ENCODE assay signal across 20 mouse cellular contexts in genomic region chr4:96786610-96787009, GRCm38 (mm10). TPM values are rescaled to one million over a fixed set of nuclear protein-coding genes. Genes with fewer than 3 reads are reported as not detected.
A peak's percentile ranks its signal among the peaks of the same experiment; 100 is the strongest.
DNase-seq lines count a peak whose midpoint lies in the region; ATAC-seq lines count a peak whose summit lies in the region.
"Had no signal": no experiment of that assay in that cellular context is flagged by ENCODE, and none has a peak within 500 bp of the region (broad histone marks: within the 10 kb centered on the region; RNA-seq: fewer than 3 reads in every experiment).

No protein-coding gene starts in this region.

- no peaks in the 10 kb centered on the region for H3K9me3 ChIP-seq in kidney, embryonic 14.5 days (ENCODE audit: control insufficient read depth, low read length)
- no peaks in the 10 kb centered on the region for H3K9me3 ChIP-seq in limb, embryonic 13.5 days
- no peaks in the 10 kb centered on the region for H3K9me3 ChIP-seq in neural tube, embryonic 15.5 days (replicated peaks)
- H3K9me3 ChIP-seq: heart, embryonic 12.5 days had no signal

- no peak for DNase-seq in kidney, postnatal 10 days
- DNase-seq in thymus, adult 18-20 months, result peak; percentile 4 to 5
- no peak for DNase-seq in thymus, postnatal 0 days (ENCODE audit: low spot score)
- no peak for DNase-seq in layer of hippocampus, adult 18-20 months (ENCODE audit: low spot score in 2 of 2)
- DNase-seq: cerebellum, adult 9-10 months; layer of hippocampus, adult 9-11 months; right cerebral cortex, adult 18-20 months had no signal

- H3K27ac ChIP-seq in kidney, embryonic 14.5 days (ENCODE audit: low read depth, low read length), result no peak overlapping the region
- H3K27ac ChIP-seq in limb, embryonic 13.5 days, result no peak overlapping the region
- H3K27ac ChIP-seq in neural tube, embryonic 15.5 days (replicated peaks), result no peak overlapping the region
- H3K27ac ChIP-seq: hindbrain, postnatal 0 days had no signal

- no peak overlapping the region for H3K4me2 ChIP-seq in kidney, embryonic 14.5 days (replicated peaks; ENCODE audit: low read depth, low read length)
- H3K4me2 ChIP-seq in limb, embryonic 13.5 days (replicated peaks), result no peak overlapping the region
- no peak overlapping the region for H3K4me2 ChIP-seq in neural tube, embryonic 15.5 days
- H3K4me2 ChIP-seq: heart, embryonic 12.5 days had no signal

- peak; percentile 62; the same call in 1 of the 2 replicates for ATAC-seq in kidney, embryonic 14.5 days (ENCODE audit: low FRiP score, low TSS enrichment)
- peak; percentile 44; the same call in 1 of the 2 replicates for ATAC-seq in limb, embryonic 13.5 days (ENCODE audit: low FRiP score, low read depth)
- ATAC-seq in neural tube, embryonic 15.5 days (ENCODE audit: low FRiP score), result no peak
- no peak for ATAC-seq in erythroblast, adult 5-6 weeks (replicated peaks; ENCODE audit: low FRiP score, poor library complexity, severe bottlenecking)
- ATAC-seq: hindbrain, postnatal 0 days; Patski had no signal

- no peaks in the 10 kb centered on the region for H3K4me1 ChIP-seq in kidney, embryonic 14.5 days (ENCODE audit: control insufficient read depth, insufficient read depth, low read length)
- H3K4me1 ChIP-seq in limb, embryonic 13.5 days, result peaks cover 15% of the 10 kb centered on the region
- H3K4me1 ChIP-seq in neural tube, embryonic 15.5 days, result no peaks in the 10 kb centered on the region

- H3K4me3 ChIP-seq in kidney, embryonic 14.5 days (ENCODE audit: low read length), result no peak overlapping the region
- no peak overlapping the region for H3K4me3 ChIP-seq in limb, embryonic 13.5 days
- H3K4me3 ChIP-seq in neural tube, embryonic 15.5 days (replicated peaks), result no peak overlapping the region
- H3K4me3 ChIP-seq: erythroblast, embryonic 14.5 days; heart, embryonic 12.5 days had no signal

- H3K9ac ChIP-seq in kidney, embryonic 14.5 days (ENCODE audit: low read depth, low read length), result no peak overlapping the region
- no peak overlapping the region for H3K9ac ChIP-seq in limb, embryonic 13.5 days
- H3K9ac ChIP-seq in neural tube, embryonic 15.5 days (replicated peaks), result no peak overlapping the region
- H3K9ac ChIP-seq: heart, embryonic 12.5 days had no signal

- no peaks in the 10 kb centered on the region for H3K27me3 ChIP-seq in kidney, embryonic 14.5 days (ENCODE audit: control insufficient read depth, insufficient read depth, low read length)
- H3K27me3 ChIP-seq in limb, embryonic 13.5 days, result no peaks in the 10 kb centered on the region
- H3K27me3 ChIP-seq in neural tube, embryonic 15.5 days (replicated peaks), result no peaks in the 10 kb centered on the region
- H3K27me3 ChIP-seq: heart, embryonic 12.5 days; Patski had no signal

- WGBS in kidney, embryonic 14.5 days, result 23% methylated on average over 7 of the region's 7 CpGs
- 20% methylated on average over 7 of the region's 7 CpGs for WGBS in limb, embryonic 13.5 days
- WGBS in neural tube, embryonic 15.5 days, result 23% methylated on average over 7 of the region's 7 CpGs

- H3K36me3 ChIP-seq in kidney, embryonic 14.5 days (ENCODE audit: control insufficient read depth, insufficient read depth, low read length), result no peaks in the 10 kb centered on the region
- no peaks in the 10 kb centered on the region for H3K36me3 ChIP-seq in limb, embryonic 13.5 days
- no peaks in the 10 kb centered on the region for H3K36me3 ChIP-seq in neural tube, embryonic 15.5 days
- H3K36me3 ChIP-seq: heart, embryonic 12.5 days had no signal

RNA-seq across cellular contexts. Expression of gene Gm12695, which starts 1.6 kb away (rescaled TPM):
- polyA plus RNA-seq in kidney, embryonic 14.5 days (2014; fragmentation: Nextera tagmentation; extraction: Ambion mirVana), result not detected in 2 replicates
- 0.09 TPM in 1 of 2 replicates, not detected in the other for polyA plus RNA-seq in thymus, postnatal 0 days (2015; fragmentation: Nextera tagmentation; extraction: Ambion mirVana)
- polyA plus RNA-seq in limb, embryonic 13.5 days (2015; fragmentation: Nextera tagmentation; extraction: Ambion mirVana), result 0.10 TPM in 1 of 2 replicates, not detected in the other
- polyA plus RNA-seq in neural tube, embryonic 15.5 days (2015; fragmentation: Nextera tagmentation; extraction: Ambion mirVana), result not detected in 2 replicates
- total RNA-seq in erythroblast, adult 5-6 weeks (2015; ENCODE audit: low replicate concordance), result not detected in 2 replicates
- not detected in 2 replicates for total RNA-seq in erythroblast, adult 5-6 weeks (2017; ENCODE audit: low replicate concordance)
- total RNA-seq in layer of hippocampus, adult 18-20 months (2021), result under 1 TPM in 1 of 2 experiments, not detected in 1; 0.23 TPM
- total RNA-seq: adrenal gland, postnatal 4 days; gastrocnemius, adult 8-10 months; hindbrain, postnatal 0 days; megakaryocyte, adult 5-6 weeks had no signal
- polyA plus RNA-seq: C2C12; erythroblast, embryonic 14.5 days; heart, embryonic 12.5 days; hindbrain, postnatal 0 days; limb, embryonic 14.5 days had no signal

Comparison
In these comparisons a context has a peak if more than half of its experiments do, and no peak if none do; other contexts are left out.
1. DNase-seq: peak in thymus, adult 18-20 months (2 of 2); none in kidney, postnatal 10 days (single experiment), thymus, postnatal 0 days (single experiment) and layer of hippocampus, adult 18-20 months (0 of 2).
2. ATAC-seq: peak in kidney, embryonic 14.5 days (single experiment) and limb, embryonic 13.5 days (single experiment); none in neural tube, embryonic 15.5 days (single experiment) and erythroblast, adult 5-6 weeks (single experiment).